Mouse (Mus musculus) C2C12 (cell line): ENCODE data around the gene Ltb4r1. TPM values are rescaled to one million over a fixed set of nuclear protein-coding genes. Genes with fewer than 3 reads are reported as not detected.

Source experiments
- H3K27me3 ChIP-seq: one replicate; pipeline ENCODE4 v1.6.1; 2011; ENCODE audit not compliant: control insufficient read depth, insufficient read depth, insufficient read length
- H3K36me3 ChIP-seq: one replicate; pipeline ENCODE4 v1.6.1; 2011; ENCODE audit not compliant: control insufficient read depth, insufficient read depth
- H3K4me3 ChIP-seq: one replicate; pipeline ENCODE4 v1.5.1; 2011; ENCODE audit warnings: mild to moderate bottlenecking, control low read depth; ENCODE audit not compliant: poor library complexity, insufficient read depth, severe bottlenecking
- H3K79me2 ChIP-seq: one replicate; pipeline ENCODE4 v1.6.1; 2011; ENCODE audit not compliant: control insufficient read depth, insufficient read depth
- H3K79me3 ChIP-seq: one replicate; pipeline ENCODE4 v1.6.1; 2011; ENCODE audit warnings: low read depth, control low read depth
- H3ac ChIP-seq: one replicate; pipeline ENCODE3; 2011; ENCODE audit warnings: low read depth; ENCODE audit not compliant: control insufficient read depth, insufficient read length
- CEBPB ChIP-seq: IDR thresholded peaks from one replicate; pipeline ENCODE4 v1.6.1; 2011; ENCODE audit warnings: low read depth, mild to moderate bottlenecking, control low read depth, moderate library complexity
- CTCF ChIP-seq: IDR thresholded peaks from one replicate; pipeline ENCODE4 v1.5.1; 2011; ENCODE audit not compliant: control insufficient read depth, insufficient read depth, insufficient read length
- FOSL1 ChIP-seq: IDR thresholded peaks from one replicate; pipeline ENCODE4 v1.8.0; 2011; ENCODE audit warnings: mild to moderate bottlenecking, low read length; ENCODE audit not compliant: poor library complexity, insufficient read depth, severe bottlenecking
- MAX ChIP-seq: IDR thresholded peaks from one replicate; pipeline ENCODE4 v1.6.1; 2011; ENCODE audit warnings: mild to moderate bottlenecking, control low read depth
- MYOD1 ChIP-seq: IDR thresholded peaks from one replicate; pipeline ENCODE4 v1.6.1; 2011; ENCODE audit warnings: low read depth; ENCODE audit not compliant: control insufficient read depth, insufficient read length
- MYOG ChIP-seq: IDR thresholded peaks from one replicate; pipeline ENCODE4 v1.6.1; 2011; ENCODE audit not compliant: control insufficient read depth, insufficient read length; ENCODE audit errors: extremely low read depth
- USF1 ChIP-seq: IDR thresholded peaks from one replicate; pipeline ENCODE4 v1.6.1; 2011; ENCODE audit warnings: low read depth, mild to moderate bottlenecking, control low read depth, moderate library complexity
- polyA plus RNA-seq: library from polyadenylated mRNA; unstranded; fragments of >200 nt; fragmentation: generic; extraction: Trizol; gene quantifications from one replicate; pipeline ENCODE4 v1.2.1, GENCODE M21; 2012; ENCODE audit warnings: missing spikeins

Gene Ltb4r1
- polyA plus RNA-seq, 1 experiment = 0.05 TPM

DNA sequence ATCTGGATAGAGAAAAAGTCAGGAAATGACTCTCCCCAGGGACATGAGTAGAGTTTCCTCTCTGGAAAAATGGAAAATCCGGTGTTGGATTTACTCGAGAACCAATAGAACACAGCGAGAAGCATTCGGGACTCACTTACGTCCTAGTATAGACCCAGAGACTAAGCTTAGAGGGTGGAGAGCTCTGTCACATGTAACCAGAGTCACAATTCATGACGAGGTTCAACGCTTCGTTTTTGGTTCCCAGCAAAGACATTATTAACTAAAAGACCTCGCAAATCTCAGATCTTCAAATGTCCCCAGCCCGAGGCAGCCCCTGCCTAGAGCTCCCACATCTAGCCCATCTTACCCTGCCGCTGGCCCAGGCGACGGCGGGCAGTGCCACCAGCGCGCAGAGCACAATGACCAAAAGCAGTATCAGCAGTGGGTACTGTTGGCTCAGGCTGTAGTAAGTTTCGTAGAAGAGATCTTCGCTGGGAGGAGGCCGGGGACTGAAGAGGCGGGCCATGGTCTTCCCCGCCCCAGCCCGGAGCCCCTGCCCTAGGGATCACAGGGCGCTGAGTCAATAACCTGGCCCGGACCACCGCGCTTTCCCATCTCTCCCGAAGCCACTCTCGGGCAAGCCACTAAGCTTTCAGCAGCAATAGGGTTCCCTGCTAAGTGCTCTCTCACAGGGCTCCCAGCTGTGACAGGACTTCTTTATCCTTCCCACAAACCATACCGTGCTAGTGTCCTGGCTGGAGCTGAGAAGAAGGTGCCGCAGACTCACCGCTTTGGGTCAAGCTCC lies 17.6 kb downstream of the Ltb4r1 start:
- Histone ChIP-seq H3K36me3 (no peaks in the 10 kb centered on the region), H3K79me3 (no peaks in the 10 kb centered on the region), H3K4me3 (no peak overlapping the region), H3ac (no peak overlapping the region), H3K27me3 (no peaks in the 10 kb centered on the region), H3K79me2 (no peaks in the 10 kb centered on the region)
- TF ChIP-seq MYOD1 = no peak
- no peak for TF ChIP-seq MYOG
- TF ChIP-seq FOSL1 = no peak
- no peak for TF ChIP-seq CTCF
- no peak for TF ChIP-seq MAX

DNA sequence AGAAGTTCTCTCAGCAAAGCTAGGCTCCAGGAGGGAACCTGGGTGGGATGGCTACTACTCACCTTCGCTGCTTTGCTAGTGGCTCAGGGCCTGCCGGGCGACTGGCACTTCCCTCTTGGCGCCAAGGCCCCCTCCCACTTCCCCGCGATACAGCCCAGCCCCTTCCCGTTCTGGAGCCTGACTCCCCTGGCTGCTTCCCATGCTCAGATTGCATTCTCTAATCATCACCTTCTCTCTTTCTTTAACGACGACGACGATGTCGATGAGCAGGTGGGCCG lies 18.1 kb downstream of the Ltb4r1 start, which contains the start of gene Adcy4:
TSS of gene Adcy4 (minus strand) at position 138 of the 278 bp plus-strand sequence.
- no peak within 1 kb of the TSS for H3ac ChIP-seq
- TF ChIP-seq FOSL1 (no peak), CTCF (no peak), MYOG (no peak), MAX (no peak), MYOD1 (no peak)
- H3K79me3 ChIP-seq = no peaks in the 10 kb centered on the region
- H3K27me3 ChIP-seq = no peaks in the 10 kb centered on the region
- H3K4me3 ChIP-seq = no peak within 1 kb of the TSS
- H3K36me3 ChIP-seq = no peaks in the 10 kb centered on the region
- no peaks in the 10 kb centered on the region for H3K79me2 ChIP-seq

- no peaks in the 10 kb centered on the region for H3K36me3 ChIP-seq
- H3K4me3 ChIP-seq = no peak overlapping the region
- H3ac ChIP-seq = no peak overlapping the region
- no peaks in the 10 kb centered on the region for H3K27me3 ChIP-seq
- TF ChIP-seq CTCF (no peak), MAX (no peak), MYOG (no peak), USF1 (no peak), FOSL1 (no peak), MYOD1 (no peak), CEBPB (no peak)
- no peaks in the 10 kb centered on the region for H3K79me3 ChIP-seq
- no peaks in the 10 kb centered on the region for H3K79me2 ChIP-seq
Observed at GRCm38 (mm10) chr14:55785195-55785594, 19.4 kb downstream of the Ltb4r1 start.

DNA sequence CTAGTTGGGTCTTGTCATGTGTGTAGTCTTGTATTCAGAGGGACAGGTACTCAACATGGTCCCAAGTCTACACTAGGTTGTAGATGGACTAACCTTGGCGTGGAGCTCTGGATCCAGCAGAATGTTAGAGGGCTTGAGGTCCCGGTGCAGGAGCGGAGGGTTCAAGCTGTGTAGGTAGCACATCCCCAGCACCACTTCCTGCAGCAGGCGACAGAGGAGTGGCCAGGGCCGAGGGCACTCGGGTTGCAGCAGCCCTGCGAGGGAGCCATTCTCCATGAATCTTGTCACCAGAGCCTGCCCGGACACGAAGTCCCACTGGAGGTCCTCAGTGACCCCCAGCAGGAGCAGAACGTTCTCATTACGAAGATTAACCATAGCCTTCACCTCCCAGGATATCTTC lies 22.0 kb downstream of the Ltb4r1 start:
- no peak for TF ChIP-seq FOSL1
- no peak for TF ChIP-seq MAX
- TF ChIP-seq MYOG = no peak
- no peak for TF ChIP-seq MYOD1
- no peak for TF ChIP-seq USF1
- TF ChIP-seq CTCF = no peak
- no peak for TF ChIP-seq CEBPB
- Histone ChIP-seq H3K79me2 (no peaks in the 10 kb centered on the region), H3K36me3 (no peaks in the 10 kb centered on the region), H3K4me3 (no peak overlapping the region), H3K27me3 (no peaks in the 10 kb centered on the region), H3K79me3 (no peaks in the 10 kb centered on the region), H3ac (no peak overlapping the region)

DNA sequence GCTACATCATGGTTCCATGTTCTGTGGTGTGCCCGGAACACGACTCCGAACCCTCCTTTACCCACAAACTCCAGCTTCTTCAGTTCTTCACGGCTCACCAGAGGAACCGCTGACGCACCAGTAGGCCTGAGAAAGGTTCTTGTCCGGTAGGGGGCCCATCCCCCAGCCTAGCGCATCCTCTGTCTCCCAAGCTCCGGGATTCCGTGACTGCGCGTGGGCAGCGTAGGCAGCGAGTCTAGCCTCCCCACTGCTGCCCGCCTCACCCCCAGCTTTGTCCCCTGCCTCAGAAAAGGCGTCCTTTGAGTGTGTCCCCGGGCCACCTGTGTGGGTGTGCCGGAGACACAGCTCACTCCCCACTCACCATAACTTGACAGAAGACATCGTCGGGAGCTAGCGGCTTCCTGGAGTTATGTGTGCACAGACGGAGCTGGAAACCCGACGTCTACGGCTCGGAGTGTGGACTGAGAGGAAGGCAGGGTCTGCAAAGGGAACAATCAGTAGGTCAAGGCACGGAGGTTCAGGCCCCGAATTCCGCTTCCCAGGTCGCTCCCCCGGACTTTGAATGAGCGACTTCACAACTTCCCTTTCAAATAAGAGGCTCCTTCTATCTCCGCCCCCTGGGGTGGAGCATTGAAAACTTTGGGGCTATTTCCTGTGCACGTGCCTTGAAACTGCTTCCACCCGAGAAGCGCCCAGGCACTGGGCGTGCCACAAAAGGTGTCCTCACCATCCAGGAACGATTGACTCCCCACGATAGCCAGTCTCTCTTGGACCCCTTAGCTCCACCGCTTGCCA lies 22.7 kb downstream of the Ltb4r1 start, which contains the start of gene Ripk3:
TSS of gene Ripk3 (minus strand) at position 610 of the 795 bp plus-strand sequence.
- Histone ChIP-seq H3K36me3 (no peaks in the 10 kb centered on the region), H3K79me2 (no peaks in the 10 kb centered on the region), H3K4me3 (no peak within 1 kb of the TSS), H3K79me3 (no peaks in the 10 kb centered on the region), H3K27me3 (no peaks in the 10 kb centered on the region), H3ac (no peak within 1 kb of the TSS)
- no peak for TF ChIP-seq MAX
- no peak for TF ChIP-seq CEBPB
- no peak for TF ChIP-seq CTCF
- TF ChIP-seq USF1 = no peak
- TF ChIP-seq FOSL1 = no peak
- no peak for TF ChIP-seq MYOD1
- no peak for TF ChIP-seq MYOG
